Mouse (Mus musculus) urinary bladder, adult 18-20 months (tissue): ENCODE data around the gene Nox3.

Experiments used
- DNase-seq, 2 experiments: peaks; one replicate each; pipeline ENCODE4 v3.0.0; 2022; ENCODE audit warnings: low spot score in 2 of 2, mixed read lengths in 2 of 2

Gene Nox3

GRCm38 (mm10) chr17:3610307-3610754 lies 85.7 kb downstream of the Nox3 start:
- no peak for DNase-seq

- DNase-seq: no peak
Observed at GRCm38 (mm10) chr17:3602954-3603672, 92.9 kb downstream of the Nox3 start.

- DNase-seq: no peak
Observed at GRCm38 (mm10) chr17:3598393-3598792, 97.7 kb downstream of the Nox3 start.

GRCm38 (mm10) chr17:3597866-3598265 lies 98.2 kb downstream of the Nox3 start:
- no peak for DNase-seq

- DNase-seq: no peak
Observed at GRCm38 (mm10) chr17:3597130-3597529, 98.9 kb downstream of the Nox3 start.
